ENCODE assay signal across 8 mouse cellular contexts in the genomic region with DNA sequence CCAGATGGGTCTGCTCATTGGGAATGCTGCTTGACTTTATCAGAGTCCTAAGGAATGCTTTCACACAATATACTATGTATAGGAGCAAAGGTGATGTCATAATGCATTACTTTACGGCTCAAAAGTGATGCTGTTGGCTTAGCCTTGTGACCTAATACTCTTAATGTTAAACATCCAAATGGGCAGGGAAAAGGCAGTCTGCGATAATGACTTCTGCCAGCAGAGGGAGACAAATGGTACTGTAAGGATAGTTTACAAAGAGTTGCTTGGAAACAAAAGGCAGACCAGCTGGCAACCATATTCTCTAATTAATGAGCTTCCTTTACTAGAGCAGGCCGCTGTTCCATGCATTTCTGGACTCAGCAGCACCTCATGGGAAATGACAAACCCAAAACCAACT. TPM values are rescaled to one million over a fixed set of nuclear protein-coding genes. Genes with fewer than 3 reads are reported as not detected.
DNase-seq lines count a peak whose midpoint lies in the region; ATAC-seq and TF ChIP-seq lines count a peak whose summit lies in the region.

No protein-coding gene starts in this region.

- no peak overlapping the region for H3K4me3 ChIP-seq in limb, embryonic 11.5 days (ENCODE audit: low read depth, low read length)
- no peak overlapping the region for H3K4me3 ChIP-seq in midbrain, postnatal 0 days (ENCODE audit: low read depth, low read length)

- peak; percentile 96 for TF ChIP-seq CTCF in midbrain, postnatal 0 days (IDR thresholded peaks at IDR 0.05)

- H3K27me3 ChIP-seq in limb, embryonic 11.5 days (ENCODE audit: control insufficient read depth, insufficient read depth, low read length): no peaks in the 10 kb centered on the region
- H3K27me3 ChIP-seq in midbrain, postnatal 0 days (ENCODE audit: insufficient read depth, low read length): no peaks in the 10 kb centered on the region

- 16% methylated on average over 3 of the region's 3 CpGs for WGBS in limb, embryonic 11.5 days
- WGBS in midbrain, postnatal 0 days: 12% methylated on average over 3 of the region's 3 CpGs

- peak; percentile 98 for DNase-seq in 3T3-L1 (ENCODE audit: low read depth, low spot score)
- peak; percentile 69 to 95 for DNase-seq in adrenal gland, adult (ENCODE audit: inconsistent age in 2 of 2, low spot score in 1 of 2)
- DNase-seq in embryo, embryonic 10.5 days (ENCODE audit: low spot score): peak; percentile 96
- DNase-seq in gastrocnemius, postnatal 4 days (ENCODE audit: low spot score in 2 of 2): peak; percentile 67 to 85
- DNase-seq in kidney, adult 9 months: peak; percentile 95
- peak; percentile 96 for DNase-seq in limb, embryonic 11.5 days (ENCODE audit: low spot score)
- peak; percentile 95 for DNase-seq in midbrain, postnatal 0 days (ENCODE audit: low spot score)
- peak; percentile 67 to 87 for DNase-seq in spleen, postnatal 4 days (ENCODE audit: low spot score in 2 of 2)

- no peaks in the 10 kb centered on the region for H3K9me3 ChIP-seq in limb, embryonic 11.5 days (ENCODE audit: control insufficient read depth, low read length)
- no peaks in the 10 kb centered on the region for H3K9me3 ChIP-seq in midbrain, postnatal 0 days (ENCODE audit: low read length)

- H3K4me2 ChIP-seq in limb, embryonic 11.5 days (ENCODE audit: low read depth, severe bottlenecking): no peak overlapping the region
- no peak overlapping the region for H3K4me2 ChIP-seq in midbrain, postnatal 0 days (ENCODE audit: low read depth, low read length, poor library complexity, severe bottlenecking)

- H3K9ac ChIP-seq in limb, embryonic 11.5 days (ENCODE audit: low read length): no peak overlapping the region
- no peak overlapping the region for H3K9ac ChIP-seq in midbrain, postnatal 0 days (replicated peaks; ENCODE audit: low read length, poor library complexity, severe bottlenecking)

- no peak overlapping the region for H3K27ac ChIP-seq in limb, embryonic 11.5 days (replicated peaks; ENCODE audit: low read depth, low read length)
- no peak overlapping the region for H3K27ac ChIP-seq in midbrain, postnatal 0 days (ENCODE audit: low read depth, low read length)

- ATAC-seq in limb, embryonic 11.5 days (ENCODE audit: insufficient number of reproducible peaks, low FRiP score, low TSS enrichment, low read depth): no peak
- no peak for ATAC-seq in midbrain, postnatal 0 days (ENCODE audit: low FRiP score)

- H3K36me3 ChIP-seq in limb, embryonic 11.5 days (ENCODE audit: control insufficient read depth, insufficient read depth, low read length): peaks cover 2% of the 10 kb centered on the region; the same call in 1 of the 2 replicates
- H3K36me3 ChIP-seq in midbrain, postnatal 0 days (ENCODE audit: insufficient read depth, low read length): 0 out of 2 replicates have a peak, but pooled peaks cover 8% of the 10 kb centered on the region

- peaks cover 12% of the 10 kb centered on the region for H3K4me1 ChIP-seq in limb, embryonic 11.5 days (ENCODE audit: control insufficient read depth, insufficient read depth, low read length)
- H3K4me1 ChIP-seq in midbrain, postnatal 0 days (ENCODE audit: insufficient read depth, low read length): no peaks in the 10 kb centered on the region; the same call in 1 of the 2 replicates

RNA-seq across cellular contexts. Expression of a gene that starts 35.7 kb away (rescaled TPM):
- 1 to 10 TPM; 1.7 to 2.0 TPM for total RNA-seq in gastrocnemius, postnatal 4 days (2021)
- not detected in 2 replicates for polyA plus RNA-seq in limb, embryonic 11.5 days (2014; fragmentation: Nextera tagmentation; extraction: Ambion mirVana)
- total RNA-seq in midbrain, postnatal 0 days (2014; rRNA removed): 0.09 and 0.27 TPM in 2 replicates
- polyA plus RNA-seq in midbrain, postnatal 0 days (2015; fragmentation: Nextera tagmentation; extraction: Ambion mirVana): 0.26 and 0.30 TPM in 2 replicates

RNA-seq across cellular contexts. Expression of a gene that starts 51.0 kb away (rescaled TPM):
- not detected for total RNA-seq in gastrocnemius, postnatal 4 days (2021)
- not detected in 2 replicates for polyA plus RNA-seq in limb, embryonic 11.5 days (2014; fragmentation: Nextera tagmentation; extraction: Ambion mirVana)
- not detected in 2 replicates for total RNA-seq in midbrain, postnatal 0 days (2014; rRNA removed)
- polyA plus RNA-seq in midbrain, postnatal 0 days (2015; fragmentation: Nextera tagmentation; extraction: Ambion mirVana): 0.26 TPM in 1 of 2 replicates, not detected in the other
